23 mouse cellular contexts compared by ENCODE assay signal in genomic region chr4:57774517-57774916, GRCm38 (mm10). TPM values are rescaled to one million over a fixed set of nuclear protein-coding genes. Genes with fewer than 3 reads are reported as not detected.
DNase-seq lines count a peak whose midpoint lies in the region; ATAC-seq and TF ChIP-seq lines count a peak whose summit lies in the region.
"Had no signal": no experiment of that assay in that cellular context is flagged by ENCODE, and none has a peak within 500 bp of the region (broad histone marks: within the 10 kb centered on the region; RNA-seq: fewer than 3 reads in every experiment).

No protein-coding gene starts in this region.

- no peaks in the 10 kb centered on the region for H3K36me3 ChIP-seq in heart, embryonic 10.5 days
- H3K36me3 ChIP-seq in liver, embryonic 13.5 days = no peaks in the 10 kb centered on the region
- H3K36me3 ChIP-seq in liver, postnatal 0 days (replicated peaks; ENCODE audit: insufficient read depth, low read length) = no peaks in the 10 kb centered on the region
- no peaks in the 10 kb centered on the region for H3K36me3 ChIP-seq in hindbrain, embryonic 13.5 days
- H3K36me3 ChIP-seq: embryonic facial prominence, embryonic 13.5 days; forebrain, embryonic 12.5 days; G1E; heart, embryonic 15.5 days; hindbrain, embryonic 10.5 days; hindbrain, embryonic 15.5 days had no signal

- H3K27me3 ChIP-seq in heart, embryonic 10.5 days (ENCODE audit: insufficient read depth, poor library complexity, severe bottlenecking) = no peaks in the 10 kb centered on the region
- 0 out of 2 replicates have a peak, but pooled peaks cover 5% of the 10 kb centered on the region for H3K27me3 ChIP-seq in liver, embryonic 13.5 days
- no peaks in the 10 kb centered on the region for H3K27me3 ChIP-seq in liver, postnatal 0 days (ENCODE audit: insufficient read depth, low read length)
- H3K27me3 ChIP-seq in hindbrain, embryonic 13.5 days = no peaks in the 10 kb centered on the region
- H3K27me3 ChIP-seq: embryonic facial prominence, embryonic 13.5 days; heart, embryonic 15.5 days; hindbrain, embryonic 15.5 days had no signal

- peaks cover 26% of the 10 kb centered on the region for H3K4me1 ChIP-seq in heart, embryonic 10.5 days
- H3K4me1 ChIP-seq in liver, embryonic 13.5 days (replicated peaks) = peaks cover 17% of the 10 kb centered on the region
- no peaks in the 10 kb centered on the region for H3K4me1 ChIP-seq in liver, postnatal 0 days (ENCODE audit: insufficient read depth)
- no peaks in the 10 kb centered on the region for H3K4me1 ChIP-seq in hindbrain, embryonic 13.5 days (replicated peaks)
- H3K4me1 ChIP-seq: forebrain, embryonic 12.5 days; hindbrain, embryonic 15.5 days had no signal

- no peak overlapping the region for H3K4me2 ChIP-seq in liver, embryonic 13.5 days
- H3K4me2 ChIP-seq in liver, postnatal 0 days (ENCODE audit: low read depth, low read length) = no peak overlapping the region
- no peak overlapping the region for H3K4me2 ChIP-seq in hindbrain, embryonic 13.5 days
- H3K4me2 ChIP-seq: embryonic facial prominence, embryonic 13.5 days; forebrain, embryonic 12.5 days; heart, embryonic 15.5 days; hindbrain, embryonic 15.5 days had no signal

- H3K9ac ChIP-seq in liver, embryonic 13.5 days = no peak overlapping the region
- no peak overlapping the region for H3K9ac ChIP-seq in liver, postnatal 0 days (replicated peaks)
- H3K9ac ChIP-seq in hindbrain, embryonic 13.5 days = no peak overlapping the region
- H3K9ac ChIP-seq: embryonic facial prominence, embryonic 13.5 days; forebrain, embryonic 12.5 days; heart, embryonic 15.5 days; hindbrain, embryonic 15.5 days had no signal

- ATAC-seq in liver, embryonic 13.5 days (ENCODE audit: low read depth) = peak; percentile 77
- no peak for ATAC-seq in liver, postnatal 0 days
- no peak for ATAC-seq in hindbrain, embryonic 13.5 days (ENCODE audit: low FRiP score)
- ATAC-seq: CD4-positive, CD25-positive, alpha-beta regulatory T cell, adult 4 months; forebrain, embryonic 16.5 days had no signal

- TF ChIP-seq EP300 in liver, postnatal 0 days (IDR thresholded peaks at IDR 0.05; ENCODE audit: low read depth) = no peak

- no peak for TF ChIP-seq CTCF in liver, postnatal 0 days (IDR thresholded peaks at IDR 0.05; ENCODE audit: low read depth)

- DNase-seq in heart, embryonic 10.5 days (ENCODE audit: low spot score) = no peak
- no peak for DNase-seq in heart, adult 11 months
- no peak for DNase-seq in liver, embryonic 13.5 days
- no peak for DNase-seq in liver, postnatal 0 days
- DNase-seq in testis, postnatal 14 days (ENCODE audit: low spot score) = peak; percentile 67
- DNase-seq in testis, postnatal 10 days (ENCODE audit: low spot score) = no peak
- DNase-seq: adrenal gland, postnatal 10 days; B cell, adult 2 months; cerebellum, adult 11-12 months; cerebellum, adult 9-10 months; cerebellum, postnatal 36 days; gastrocnemius, postnatal 10 days; heart, adult 2 months; heart, postnatal 14 days had no signal

- H3K9me3 ChIP-seq in heart, embryonic 10.5 days = no peaks in the 10 kb centered on the region
- H3K9me3 ChIP-seq in liver, embryonic 13.5 days (replicated peaks) = no peaks in the 10 kb centered on the region
- no peaks in the 10 kb centered on the region for H3K9me3 ChIP-seq in liver, postnatal 0 days (ENCODE audit: low read length)
- no peaks in the 10 kb centered on the region for H3K9me3 ChIP-seq in hindbrain, embryonic 13.5 days
- H3K9me3 ChIP-seq: embryonic facial prominence, embryonic 13.5 days; forebrain, embryonic 12.5 days; heart, embryonic 15.5 days; hindbrain, embryonic 10.5 days; hindbrain, embryonic 15.5 days had no signal

- H3K27ac ChIP-seq in heart, embryonic 10.5 days = peak overlapping the region; percentile 29; the same call in 1 of the 2 replicates
- no peak overlapping the region for H3K27ac ChIP-seq in liver, embryonic 13.5 days
- H3K27ac ChIP-seq in liver, postnatal 0 days (ENCODE audit: low read depth) = no peak overlapping the region
- no peak overlapping the region for H3K27ac ChIP-seq in hindbrain, embryonic 13.5 days
- H3K27ac ChIP-seq: embryonic facial prominence, embryonic 13.5 days; forebrain, embryonic 12.5 days; heart, adult 2 months; heart, embryonic 15.5 days; hindbrain, embryonic 10.5 days; hindbrain, embryonic 15.5 days had no signal

- 21% methylated on average over 4 of the region's 4 CpGs for WGBS in heart, embryonic 10.5 days
- WGBS in liver, embryonic 13.5 days (ENCODE audit: insufficient replicate concordance) = 14% methylated on average over 4 of the region's 4 CpGs
- WGBS in liver, postnatal 0 days (ENCODE audit: insufficient replicate concordance) = 51% methylated on average over 4 of the region's 4 CpGs
- 68% methylated on average over 4 of the region's 4 CpGs for WGBS in hindbrain, embryonic 13.5 days

- no peak overlapping the region for H3K4me3 ChIP-seq in heart, embryonic 10.5 days
- no peak overlapping the region for H3K4me3 ChIP-seq in liver, embryonic 13.5 days (replicated peaks)
- H3K4me3 ChIP-seq in liver, postnatal 0 days (ENCODE audit: low read depth, low read length) = no peak overlapping the region
- H3K4me3 ChIP-seq in hindbrain, embryonic 13.5 days = no peak overlapping the region
- H3K4me3 ChIP-seq: embryonic facial prominence, embryonic 13.5 days; forebrain, embryonic 12.5 days; heart, adult 2 months; heart, embryonic 15.5 days; hindbrain, embryonic 10.5 days; hindbrain, embryonic 15.5 days had no signal

RNA-seq across cellular contexts. Expression of gene Akap2, which starts 57.1 kb away (rescaled TPM):
- 30.1 and 39.6 TPM in 2 replicates for polyA plus RNA-seq in heart, embryonic 10.5 days (2016; fragmentation: Nextera tagmentation; extraction: Ambion mirVana)
- polyA plus RNA-seq in liver, embryonic 13.5 days (2015; fragmentation: Nextera tagmentation; extraction: Ambion mirVana) = 1.1 and 1.5 TPM in 2 replicates
- 1.9 and 2.0 TPM in 2 replicates for polyA plus RNA-seq in liver, postnatal 0 days (2015; fragmentation: Nextera tagmentation; extraction: Ambion mirVana)
- polyA plus RNA-seq in hindbrain, embryonic 13.5 days (2015; fragmentation: Nextera tagmentation; extraction: Ambion mirVana) = 17.0 and 17.7 TPM in 2 replicates
- polyA plus RNA-seq: G1E had no signal
